Mouse (Mus musculus) hindbrain, embryonic 10.5 days (tissue): ENCODE results near the gene Ssu72. TPM values are rescaled to one million over a fixed set of nuclear protein-coding genes. Genes with fewer than 3 reads are reported as not detected.

Source experiments
- DNase-seq: peaks from one replicate; pipeline ENCODE4 v3.0.0-alpha.2; 2017; ENCODE audit warnings: low spot score
- H3K27ac ChIP-seq: fragments of 300-500 bp; sonication (generic); 2 replicates; pipeline ENCODE4 v1.5.1; 2016; ENCODE audit warnings: mild to moderate bottlenecking, moderate library complexity
- H3K27me3 ChIP-seq: fragments of 300-500 bp; sonication (generic); 2 replicates; pipeline ENCODE4 v1.6.1; 2016; ENCODE audit warnings: mild to moderate bottlenecking; ENCODE audit not compliant: poor library complexity, insufficient read depth, severe bottlenecking
- H3K36me3 ChIP-seq: fragments of 300-500 bp; sonication (generic); 2 replicates; pipeline ENCODE4 v1.6.1; 2016; ENCODE audit warnings: mild to moderate bottlenecking, moderate library complexity
- H3K4me1 ChIP-seq: fragments of 300-500 bp; sonication (generic); replicated peaks from 2 replicates; pipeline ENCODE4 v1.6.1; 2016; ENCODE audit warnings: mild to moderate bottlenecking
- H3K4me3 ChIP-seq: fragments of 300-500 bp; sonication (generic); 2 replicates; pipeline ENCODE4 v1.5.1; 2016; ENCODE audit warnings: mild to moderate bottlenecking, moderate library complexity
- H3K9me3 ChIP-seq: fragments of 300-500 bp; sonication (generic); 2 replicates; pipeline ENCODE4 v1.6.1; 2016; ENCODE audit warnings: mild to moderate bottlenecking, moderate library complexity
- WGBS: fragments of 180-500 bp; shearing (Covaris S2); methylation state at CpG from one replicate; pipeline ENCODE4 v1.1.7; 2016; 5-methylcytosine and 5-hydroxymethylcytosine counted together
- polyA plus RNA-seq: library from polyadenylated mRNA; unstranded; fragments of >200 nt; fragmentation: Nextera tagmentation; extraction: Ambion mirVana; gene quantifications from 2 replicates; pipeline ENCODE4 v1.2.1, GENCODE M21; 2016

Gene Ssu72
- polyA plus RNA-seq, 1 experiment from 2014 or later, result 175 TPM

GRCm38 (mm10) chr4:155742684-155743083, 38.1 kb downstream of the Ssu72 start:
- DNase-seq, result no peak
- WGBS, result 94% methylated on average over 5 of the region's 5 CpGs
- H3K4me1 ChIP-seq, result peaks cover 7% of the 10 kb centered on the region; the same call in 1 of the 2 replicates
- H3K36me3 ChIP-seq, result peaks cover 93% of the 10 kb centered on the region
- H3K27ac ChIP-seq, result no peak overlapping the region
- no peak overlapping the region for H3K4me3 ChIP-seq
- no peaks in the 10 kb centered on the region for H3K27me3 ChIP-seq
- no peaks in the 10 kb centered on the region for H3K9me3 ChIP-seq

GRCm38 (mm10) chr4:155744474-155744873, 39.9 kb downstream of the Ssu72 start:
- Histone ChIP-seq H3K27me3 (no peaks in the 10 kb centered on the region), H3K9me3 (no peaks in the 10 kb centered on the region), H3K36me3 (peaks cover 100% of the 10 kb centered on the region), H3K4me3 (no peak overlapping the region), H3K27ac (no peak overlapping the region), H3K4me1 (no peaks in the 10 kb centered on the region)
- no peak for DNase-seq
- 91% methylated on average over 8 of the region's 8 CpGs for WGBS

GRCm38 (mm10) chr4:155745136-155745535, 40.5 kb downstream of the Ssu72 start:
- H3K4me1 ChIP-seq, result no peaks in the 10 kb centered on the region
- H3K27ac ChIP-seq, result no peak overlapping the region
- no peak overlapping the region for H3K4me3 ChIP-seq
- H3K36me3 ChIP-seq, result peaks cover 100% of the 10 kb centered on the region
- no peak for DNase-seq
- no peaks in the 10 kb centered on the region for H3K9me3 ChIP-seq
- H3K27me3 ChIP-seq, result no peaks in the 10 kb centered on the region
- WGBS, result 92% methylated on average over 5 of the region's 5 CpGs

- Histone ChIP-seq H3K4me3 (no peak overlapping the region), H3K27ac (no peak overlapping the region), H3K9me3 (no peaks in the 10 kb centered on the region), H3K36me3 (peaks cover 100% of the 10 kb centered on the region), H3K27me3 (no peaks in the 10 kb centered on the region), H3K4me1 (no peaks in the 10 kb centered on the region)
- 89% methylated on average over 8 of the region's 8 CpGs for WGBS
- no peak for DNase-seq
These were observed 41.5 kb downstream of the Ssu72 start for GRCm38 (mm10) chr4:155746036-155746548.

GRCm38 (mm10) chr4:155746575-155747490, 42.2 kb downstream of the Ssu72 start:
- H3K4me3 ChIP-seq, result no peak overlapping the region
- no peaks in the 10 kb centered on the region for H3K9me3 ChIP-seq
- no peak for DNase-seq
- 90% methylated on average over 17 of the region's 17 CpGs for WGBS
- H3K36me3 ChIP-seq, result peaks cover 100% of the 10 kb centered on the region
- H3K27ac ChIP-seq, result no peak overlapping the region
- no peaks in the 10 kb centered on the region for H3K27me3 ChIP-seq
- no peaks in the 10 kb centered on the region for H3K4me1 ChIP-seq

- H3K4me1 ChIP-seq, result peaks cover 36% of the 10 kb centered on the region
- H3K27me3 ChIP-seq, result no peaks in the 10 kb centered on the region
- no peaks in the 10 kb centered on the region for H3K9me3 ChIP-seq
- peaks cover 62% of the 10 kb centered on the region for H3K36me3 ChIP-seq
- H3K4me3 ChIP-seq, result no peak overlapping the region
- WGBS, result 95% methylated on average over 12 of the region's 12 CpGs
- no peak overlapping the region for H3K27ac ChIP-seq
- no peak for DNase-seq
These were observed 52.4 kb downstream of the Ssu72 start for GRCm38 (mm10) chr4:155757011-155757410.

GRCm38 (mm10) chr4:155759862-155760612, 55.4 kb downstream of the Ssu72 start:
- Histone ChIP-seq H3K36me3 (peaks cover 34% of the 10 kb centered on the region), H3K4me1 (peaks cover 40% of the 10 kb centered on the region), H3K4me3 (peak overlapping the region; percentile 91), H3K9me3 (no peaks in the 10 kb centered on the region), H3K27ac (peak overlapping the region; percentile 86), H3K27me3 (no peaks in the 10 kb centered on the region)
- 5% methylated on average over 10 of the region's 10 CpGs for WGBS
- DNase-seq, result no peak

- H3K4me1 ChIP-seq, result peaks cover 40% of the 10 kb centered on the region
- peak within 1 kb of the TSS; percentile 91 for H3K4me3 ChIP-seq
- under 1% methylated on average over 68 of the region's 68 CpGs for WGBS
- peak within 1 kb of the TSS; percentile 86 for H3K27ac ChIP-seq
- peaks cover 26% of the 10 kb centered on the region for H3K36me3 ChIP-seq
- H3K9me3 ChIP-seq, result no peaks in the 10 kb centered on the region
- H3K27me3 ChIP-seq, result no peaks in the 10 kb centered on the region
- DNase-seq, result peak; percentile 97
These were observed 56.2 kb downstream of the Ssu72 start, which contains the start of gene Atad3a for GRCm38 (mm10) chr4:155760613-155761355. Gene Atad3a, minus strand, starts transcription at chr4:155761093.

GRCm38 (mm10) chr4:155761356-155762099, 56.9 kb downstream of the Ssu72 start:
- WGBS, result 3% methylated on average over 28 of the region's 28 CpGs
- Histone ChIP-seq H3K36me3 (peaks cover 19% of the 10 kb centered on the region), H3K9me3 (no peaks in the 10 kb centered on the region), H3K27me3 (no peaks in the 10 kb centered on the region), H3K27ac (peak overlapping the region; percentile 86), H3K4me1 (peaks cover 40% of the 10 kb centered on the region), H3K4me3 (peak overlapping the region; percentile 91)
- DNase-seq, result no peak

GRCm38 (mm10) chr4:155762357-155762756, 57.8 kb downstream of the Ssu72 start:
- WGBS, result 94% methylated on average over 3 of the region's 3 CpGs
- Histone ChIP-seq H3K27me3 (no peaks in the 10 kb centered on the region), H3K4me3 (no peak overlapping the region), H3K4me1 (peaks cover 40% of the 10 kb centered on the region), H3K36me3 (peaks cover 11% of the 10 kb centered on the region), H3K27ac (no peak overlapping the region), H3K9me3 (no peaks in the 10 kb centered on the region)
- DNase-seq, result no peak

- DNase-seq, result no peak
- no peaks in the 10 kb centered on the region for H3K36me3 ChIP-seq
- peaks cover 40% of the 10 kb centered on the region for H3K4me1 ChIP-seq
- H3K9me3 ChIP-seq, result no peaks in the 10 kb centered on the region
- 56% methylated on average over 5 of the region's 5 CpGs for WGBS
- peaks cover 42% of the 10 kb centered on the region for H3K27me3 ChIP-seq
- peak overlapping the region; percentile 89 for H3K27ac ChIP-seq
- peak overlapping the region; percentile 57 for H3K4me3 ChIP-seq
These were observed 64.9 kb downstream of the Ssu72 start for GRCm38 (mm10) chr4:155769496-155769879.
